Mouse (Mus musculus) stomach, postnatal 0 days (tissue): ENCODE results near the gene Zfp809. TPM values are rescaled to one million over a fixed set of nuclear protein-coding genes. Genes with fewer than 3 reads are reported as not detected.

ENCODE experiments used
- ATAC-seq: fragments of 200-750 bp; cut with Nextera tagmentation; 2 replicates; pipeline ENCODE4 v1.8.0; 2017; ENCODE audit not compliant: low FRiP score, low TSS enrichment
- DNase-seq: peaks from one replicate; pipeline ENCODE4 v3.0.0-alpha.2; 2016; ENCODE audit warnings: low spot score
- H3K27ac ChIP-seq: fragments of 300-500 bp; sonication (generic); replicated peaks from 2 replicates; pipeline ENCODE4 v1.5.1; 2014; ENCODE audit warnings: mild to moderate bottlenecking, control low read depth
- H3K27me3 ChIP-seq: fragments of 300-500 bp; sonication (generic); 2 replicates; pipeline ENCODE4 v1.6.1; 2014; ENCODE audit warnings: low read length; ENCODE audit not compliant: control insufficient read depth, insufficient read depth
- H3K36me3 ChIP-seq: fragments of 300-500 bp; sonication (generic); 2 replicates; pipeline ENCODE4 v1.6.1; 2014; ENCODE audit warnings: low read length, mixed read lengths; ENCODE audit not compliant: control insufficient read depth, insufficient read depth
- H3K4me1 ChIP-seq: fragments of 300-500 bp; sonication (generic); replicated peaks from 2 replicates; pipeline ENCODE4 v1.6.1; 2014; ENCODE audit warnings: antibody characterized with exemption; ENCODE audit not compliant: control insufficient read depth, insufficient read depth
- H3K4me2 ChIP-seq: fragments of 300-500 bp; sonication (generic); replicated peaks from 2 replicates; pipeline ENCODE4 v1.6.1; 2014; ENCODE audit warnings: low read depth, mild to moderate bottlenecking, control low read depth, moderate library complexity
- H3K4me3 ChIP-seq: fragments of 300-500 bp; sonication (generic); 2 replicates; pipeline ENCODE4 v1.5.1; 2014; ENCODE audit warnings: low read depth, low read length, control low read depth
- H3K9ac ChIP-seq: fragments of 300-500 bp; sonication (generic); 2 replicates; pipeline ENCODE4 v1.6.1; 2014; ENCODE audit warnings: mild to moderate bottlenecking, low read length, control low read depth, mixed read lengths
- H3K9me3 ChIP-seq: fragments of 300-500 bp; sonication (generic); 2 replicates; pipeline ENCODE4 v1.6.1; 2016; ENCODE audit warnings: low read length; ENCODE audit not compliant: control insufficient read depth
- CTCF ChIP-seq: IDR thresholded peaks from 2 replicates; pipeline ENCODE4 v1.5.1; 2016; ENCODE audit warnings: antibody characterized with exemption, low read depth, mild to moderate bottlenecking, moderate library complexity
- EP300 ChIP-seq: optimal IDR thresholded peaks from 2 replicates; pipeline ENCODE3; 2016; ENCODE audit warnings: antibody characterized with exemption
- WGBS: fragments of 180-500 bp; shearing (Covaris S2); extraction: QIAGEN DNeasy Blood & Tissue Kit; methylation state at CpG from one replicate; pipeline ENCODE4 v1.1.7; 2014; 5-methylcytosine and 5-hydroxymethylcytosine counted together
- polyA plus RNA-seq: library from polyadenylated mRNA; unstranded; fragments of >200 nt; fragmentation: Nextera tagmentation; extraction: Ambion mirVana; gene quantifications from 2 replicates; pipeline ENCODE4 v1.2.1, GENCODE M21; 2015

The Zfp809 gene
- polyA plus RNA-seq, 1 experiment from 2014 or later: 12.2 TPM

GRCm38 (mm10) chr9:22229386-22230026, 4.0 kb downstream of the Zfp809 start:
- no peak for DNase-seq
- no peaks in the 10 kb centered on the region for H3K27me3 ChIP-seq
- H3K4me3 ChIP-seq: no peak overlapping the region
- ATAC-seq: no peak
- H3K36me3 ChIP-seq: no peaks in the 10 kb centered on the region
- no peak overlapping the region for H3K27ac ChIP-seq
- no peak overlapping the region for H3K9ac ChIP-seq
- H3K4me1 ChIP-seq: no peaks in the 10 kb centered on the region
- 63% methylated on average over 7 of the region's 7 CpGs for WGBS
- no peaks in the 10 kb centered on the region for H3K9me3 ChIP-seq
- TF ChIP-seq EP300 (no peak), CTCF (no peak)
- no peak overlapping the region for H3K4me2 ChIP-seq

GRCm38 (mm10) chr9:22230061-22230460, 4.5 kb downstream of the Zfp809 start:
- no peaks in the 10 kb centered on the region for H3K27me3 ChIP-seq
- no peak overlapping the region for H3K4me3 ChIP-seq
- no peaks in the 10 kb centered on the region for H3K4me1 ChIP-seq
- WGBS: 66% methylated on average over 3 of the region's 3 CpGs
- H3K4me2 ChIP-seq: no peak overlapping the region
- peaks cover 2% of the 10 kb centered on the region; the same call in 1 of the 2 replicates for H3K36me3 ChIP-seq
- H3K9ac ChIP-seq: no peak overlapping the region
- no peak overlapping the region for H3K27ac ChIP-seq
- ATAC-seq: no peak
- no peak for TF ChIP-seq EP300
- no peak for TF ChIP-seq CTCF
- DNase-seq: no peak
- no peaks in the 10 kb centered on the region for H3K9me3 ChIP-seq

- peak; percentile 59 for TF ChIP-seq CTCF
- TF ChIP-seq EP300: no peak
These were observed 5.0 kb downstream of the Zfp809 start for GRCm38 (mm10) chr9:22230556-22230955.

GRCm38 (mm10) chr9:22240001-22240400, 14.5 kb downstream of the Zfp809 start:
- no peak overlapping the region for H3K27ac ChIP-seq
- no peaks in the 10 kb centered on the region for H3K4me1 ChIP-seq
- H3K9me3 ChIP-seq: 0 out of 2 replicates have a peak, but pooled peaks cover 5% of the 10 kb centered on the region
- no peak for DNase-seq
- TF ChIP-seq EP300 (no peak), CTCF (no peak)
- ATAC-seq: no peak
- peaks cover 44% of the 10 kb centered on the region for H3K36me3 ChIP-seq
- no peak overlapping the region for H3K9ac ChIP-seq
- H3K4me2 ChIP-seq: no peak overlapping the region
- no peaks in the 10 kb centered on the region for H3K27me3 ChIP-seq
- WGBS: 94% methylated on average over 4 of the region's 4 CpGs
- H3K4me3 ChIP-seq: no peak overlapping the region

More at GRCm38 (mm10) chr9:22230556-22230955, 5.0 kb downstream of the Zfp809 start:
- Histone ChIP-seq H3K9ac (no peak overlapping the region), H3K4me3 (no peak overlapping the region), H3K36me3 (peaks cover 5% of the 10 kb centered on the region; the same call in 1 of the 2 replicates), H3K4me2 (no peak overlapping the region), H3K9me3 (no peaks in the 10 kb centered on the region), H3K4me1 (no peaks in the 10 kb centered on the region), H3K27me3 (no peaks in the 10 kb centered on the region), H3K27ac (no peak overlapping the region)
- no peak for DNase-seq
- no peak for ATAC-seq

- H3K4me3 ChIP-seq: no peak overlapping the region
- H3K9me3 ChIP-seq: 0 out of 2 replicates have a peak, but pooled peaks cover 5% of the 10 kb centered on the region
- H3K4me1 ChIP-seq: no peaks in the 10 kb centered on the region
- WGBS: 93% methylated on average over 2 of the region's 2 CpGs
- H3K27me3 ChIP-seq: no peaks in the 10 kb centered on the region
- H3K4me2 ChIP-seq: no peak overlapping the region
- no peak for ATAC-seq
- no peak overlapping the region for H3K27ac ChIP-seq
- no peak for TF ChIP-seq CTCF
- TF ChIP-seq EP300: no peak
- no peak overlapping the region for H3K9ac ChIP-seq
- peaks cover 23% of the 10 kb centered on the region for H3K36me3 ChIP-seq
- DNase-seq: no peak
These were observed 18.7 kb downstream of the Zfp809 start for GRCm38 (mm10) chr9:22244242-22244641.

GRCm38 (mm10) chr9:22256579-22256978, 31.1 kb downstream of the Zfp809 start:
- H3K4me1 ChIP-seq: no peaks in the 10 kb centered on the region
- H3K4me3 ChIP-seq: no peak overlapping the region
- no peaks in the 10 kb centered on the region for H3K9me3 ChIP-seq
- H3K9ac ChIP-seq: no peak overlapping the region
- 93% methylated on average over 4 of the region's 4 CpGs for WGBS
- H3K27me3 ChIP-seq: no peaks in the 10 kb centered on the region
- H3K36me3 ChIP-seq: peaks cover 9% of the 10 kb centered on the region
- TF ChIP-seq EP300 (no peak), CTCF (no peak)
- DNase-seq: no peak
- H3K27ac ChIP-seq: no peak overlapping the region
- no peak for ATAC-seq
- H3K4me2 ChIP-seq: no peak overlapping the region
